Mouse (Mus musculus): ENCODE results near the gene Clba1. TPM values are rescaled to one million over a fixed set of nuclear protein-coding genes. Genes with fewer than 3 reads are reported as not detected.
"Not testable (repeated sequence)": the region's sequence is repeated elsewhere in the genome, so short reads cannot be mapped to it uniquely, and the experiment has no call there.

Clba1 gene
- polyA plus RNA-seq, 1 experiment = 9.6 TPM

- Histone ChIP-seq H3K4me2 (ENCODE audit: low read depth) (no peak overlapping the region), H3ac (ENCODE audit: control insufficient read depth, insufficient read length) (no peak overlapping the region), H3K27me3 (ENCODE audit: control insufficient read depth, insufficient read depth, insufficient read length) (no peaks in the 10 kb centered on the region), H3K79me2 (ENCODE audit: control insufficient read depth, insufficient read depth) (peaks cover 26% of the 10 kb centered on the region), H3K36me3 (ENCODE audit: control insufficient read depth, insufficient read depth) (no peaks in the 10 kb centered on the region), H3K4me3 (no peak overlapping the region)
- TF ChIP-seq USF1 (IDR thresholded peaks at IDR 0.05; ENCODE audit: low read depth) (no peak), TCF12 (IDR thresholded peaks at IDR 0.05; ENCODE audit: insufficient read depth, poor library complexity, severe bottlenecking) (no peak), POLR2AphosphoS2 (IDR thresholded peaks at IDR 0.05; ENCODE audit: insufficient read length, low read depth) (no peak), REST (IDR thresholded peaks at IDR 0.05; ENCODE audit: insufficient read depth, insufficient read length) (no peak), E2F4 (IDR thresholded peaks at IDR 0.05; ENCODE audit: insufficient read depth) (no peak), CEBPB (IDR thresholded peaks at IDR 0.05; ENCODE audit: insufficient read depth, poor library complexity, severe bottlenecking) (no peak), TCF3 (IDR thresholded peaks at IDR 0.05; ENCODE audit: insufficient read length, low read depth) (no peak), MYOD1 (IDR thresholded peaks at IDR 0.05; ENCODE audit: control insufficient read depth in 1 of 3, insufficient read length in 2 of 3, low read depth in 2 of 3) (no peak), POLR2A (IDR thresholded peaks at IDR 0.05; ENCODE audit: insufficient read length, low read depth) (no peak), MAX (IDR thresholded peaks at IDR 0.05; ENCODE audit: low read depth) (no peak), MYOG (IDR thresholded peaks at IDR 0.05; ENCODE audit: control insufficient read depth in 1 of 3, insufficient read depth in 1 of 3, insufficient read length in 2 of 3, low read depth in 2 of 3) (no peak)
Observed at GRCm38 (mm10) chr12:112833527-112833926, 24.8 kb downstream of the Clba1 start.

GRCm38 (mm10) chr12:112835046-112835445 lies 26.3 kb downstream of the Clba1 start:
- Histone ChIP-seq H3K36me3 (ENCODE audit: control insufficient read depth, insufficient read depth) (no peaks in the 10 kb centered on the region), H3K27me3 (ENCODE audit: control insufficient read depth, insufficient read depth, insufficient read length) (no peaks in the 10 kb centered on the region), H3K79me2 (ENCODE audit: control insufficient read depth, insufficient read depth) (peaks cover 16% of the 10 kb centered on the region), H3ac (ENCODE audit: control insufficient read depth, insufficient read length) (no peak overlapping the region), H3K4me2 (ENCODE audit: low read depth) (no peak overlapping the region), H3K4me3 (no peak overlapping the region)
- TF ChIP-seq REST (IDR thresholded peaks at IDR 0.05; ENCODE audit: insufficient read depth, insufficient read length) (no peak), TCF3 (IDR thresholded peaks at IDR 0.05; ENCODE audit: insufficient read length, low read depth) (no peak), USF1 (IDR thresholded peaks at IDR 0.05; ENCODE audit: low read depth) (no peak), CEBPB (IDR thresholded peaks at IDR 0.05; ENCODE audit: insufficient read depth, poor library complexity, severe bottlenecking) (no peak), E2F4 (IDR thresholded peaks at IDR 0.05; ENCODE audit: insufficient read depth) (no peak), TCF12 (IDR thresholded peaks at IDR 0.05; ENCODE audit: insufficient read depth, poor library complexity, severe bottlenecking) (no peak), SRF (IDR thresholded peaks at IDR 0.05; ENCODE audit: control insufficient read depth, insufficient read length, low read depth) (no peak), POLR2AphosphoS2 (IDR thresholded peaks at IDR 0.05; ENCODE audit: insufficient read length, low read depth) (no peak), MAX (IDR thresholded peaks at IDR 0.05; ENCODE audit: low read depth) (no peak), MYOD1 (IDR thresholded peaks at IDR 0.05; ENCODE audit: control insufficient read depth in 1 of 3, insufficient read length in 2 of 3, low read depth in 2 of 3) (no peak), POLR2A (IDR thresholded peaks at IDR 0.05; ENCODE audit: insufficient read length, low read depth) (no peak), MYOG (IDR thresholded peaks at IDR 0.05; ENCODE audit: control insufficient read depth in 1 of 3, insufficient read depth in 1 of 3, insufficient read length in 2 of 3, low read depth in 2 of 3) (no peak)

- Histone ChIP-seq H3K79me2 (ENCODE audit: control insufficient read depth, insufficient read depth) (no peaks in the 10 kb centered on the region), H3K4me3 (no peak overlapping the region), H3K27me3 (ENCODE audit: control insufficient read depth, insufficient read depth, insufficient read length) (no peaks in the 10 kb centered on the region), H3K36me3 (ENCODE audit: control insufficient read depth, insufficient read depth) (no peaks in the 10 kb centered on the region), H3K4me2 (ENCODE audit: low read depth) (no peak overlapping the region), H3ac (ENCODE audit: control insufficient read depth, insufficient read length) (no peak overlapping the region)
- TF ChIP-seq MYOD1 (IDR thresholded peaks at IDR 0.05; ENCODE audit: control insufficient read depth in 1 of 3, insufficient read length in 2 of 3, low read depth in 2 of 3) (no peak), CEBPB (IDR thresholded peaks at IDR 0.05; ENCODE audit: insufficient read depth, poor library complexity, severe bottlenecking) (no peak), MYOG (IDR thresholded peaks at IDR 0.05; ENCODE audit: control insufficient read depth in 1 of 3, insufficient read depth in 1 of 3, insufficient read length in 2 of 3, low read depth in 2 of 3) (no peak), TCF12 (IDR thresholded peaks at IDR 0.05; ENCODE audit: insufficient read depth, poor library complexity, severe bottlenecking) (no peak), REST (IDR thresholded peaks at IDR 0.05; ENCODE audit: insufficient read depth, insufficient read length) (no peak), E2F4 (IDR thresholded peaks at IDR 0.05; ENCODE audit: insufficient read depth) (no peak), TCF3 (IDR thresholded peaks at IDR 0.05; ENCODE audit: insufficient read length, low read depth) (no peak), POLR2A (IDR thresholded peaks at IDR 0.05; ENCODE audit: insufficient read length, low read depth) (no peak), MAX (IDR thresholded peaks at IDR 0.05; ENCODE audit: low read depth) (no peak), SRF (IDR thresholded peaks at IDR 0.05; ENCODE audit: control insufficient read depth, insufficient read length, low read depth) (no peak), POLR2AphosphoS2 (IDR thresholded peaks at IDR 0.05; ENCODE audit: insufficient read length, low read depth) (no peak), USF1 (IDR thresholded peaks at IDR 0.05; ENCODE audit: low read depth) (no peak)
Observed at GRCm38 (mm10) chr12:112840209-112841086, 31.7 kb downstream of the Clba1 start.

GRCm38 (mm10) chr12:112841338-112841892 lies 32.7 kb downstream of the Clba1 start:
- not testable (repeated sequence) for H3ac ChIP-seq (ENCODE audit: control insufficient read depth, insufficient read length); H3K27me3 ChIP-seq (ENCODE audit: control insufficient read depth, insufficient read depth, insufficient read length); H3K79me2 ChIP-seq (ENCODE audit: control insufficient read depth, insufficient read depth); H3K4me2 ChIP-seq (ENCODE audit: low read depth); H3K36me3 ChIP-seq (ENCODE audit: control insufficient read depth, insufficient read depth); H3K4me3 ChIP-seq

- not testable (repeated sequence) for H3K4me2 ChIP-seq (ENCODE audit: low read depth)
Observed at GRCm38 (mm10) chr12:112842128-112842527, 33.4 kb downstream of the Clba1 start.

More at GRCm38 (mm10) chr12:112842128-112842527, 33.4 kb downstream of the Clba1 start:
- H3K4me3 ChIP-seq; H3K36me3 ChIP-seq (ENCODE audit: control insufficient read depth, insufficient read depth); H3K27me3 ChIP-seq (ENCODE audit: control insufficient read depth, insufficient read depth, insufficient read length); H3K79me2 ChIP-seq (ENCODE audit: control insufficient read depth, insufficient read depth); H3ac ChIP-seq (ENCODE audit: control insufficient read depth, insufficient read length): not testable (repeated sequence)

Data from myocyte (in vitro differentiated cells).